Mouse (Mus musculus) ES-Bruce4 (cell line): ENCODE data around the gene Fpr-rs7. TPM values are rescaled to one million over a fixed set of nuclear protein-coding genes. Genes with fewer than 3 reads are reported as not detected.

Experiments used
- H3K27ac ChIP-seq: 2 replicates; pipeline ENCODE4 v1.5.1; 2012; ENCODE audit warnings: low read length, inconsistent platforms; ENCODE audit not compliant: insufficient read depth
- H3K27me3 ChIP-seq: 2 replicates; pipeline ENCODE4 v1.6.1; 2012; ENCODE audit warnings: mild to moderate bottlenecking, low read length, inconsistent platforms; ENCODE audit not compliant: control insufficient read depth, poor library complexity, insufficient read depth, severe bottlenecking
- H3K36me3 ChIP-seq: 2 replicates; pipeline ENCODE4 v1.6.1; 2012; ENCODE audit warnings: inconsistent platforms, mild to moderate bottlenecking, low read length, moderate library complexity; ENCODE audit not compliant: control insufficient read depth, poor library complexity, insufficient read depth, severe bottlenecking
- H3K4me1 ChIP-seq: one replicate; pipeline ENCODE4 v1.8.1; 2011; ENCODE audit warnings: low read length; ENCODE audit not compliant: control insufficient read depth, insufficient read depth
- H3K4me3 ChIP-seq: 2 replicates; pipeline ENCODE4 v1.5.1; 2011; ENCODE audit warnings: low read depth, mild to moderate bottlenecking, low read length
- H3K9ac ChIP-seq: 2 replicates; pipeline ENCODE4 v1.6.1; 2012; ENCODE audit warnings: low read depth, mild to moderate bottlenecking, inconsistent platforms; ENCODE audit not compliant: poor library complexity, severe bottlenecking
- H3K9me3 ChIP-seq: replicated peaks from 2 replicates; pipeline ENCODE4 v1.6.1; 2012; ENCODE audit warnings: mild to moderate bottlenecking, low read length, inconsistent platforms; ENCODE audit not compliant: control insufficient read depth, poor library complexity, insufficient read depth, severe bottlenecking
- CTCF ChIP-seq: IDR thresholded peaks from one replicate; pipeline ENCODE4 v1.8.1; 2011; ENCODE audit warnings: low read depth, low read length
- EP300 ChIP-seq: IDR thresholded peaks from 2 replicates; pipeline ENCODE4 v1.6.1; 2011; ENCODE audit warnings: low read depth, low read length; ENCODE audit not compliant: insufficient read depth
- POLR2A ChIP-seq: IDR thresholded peaks from one replicate; pipeline ENCODE4 v1.8.1; 2011; ENCODE audit warnings: low read length; ENCODE audit not compliant: insufficient read depth
- polyA plus RNA-seq: library from polyadenylated mRNA; stranded (reverse); fragments of >200 nt; gene quantifications from 2 replicates; pipeline ENCODE4 v1.2.4, GENCODE M21; 2011; ENCODE audit warnings: low read depth; ENCODE audit not compliant: missing spikeins, insufficient read depth, insufficient read length

Gene Fpr-rs7
- not detected in 2 replicates for polyA plus RNA-seq

GRCm38 (mm10) chr17:20114126-20114525 is at the start of gene Fpr-rs7:
Gene Fpr-rs7 (minus strand): TSS chr17:20114226.
- H3K36me3 ChIP-seq = no peaks in the 10 kb centered on the region
- H3K9me3 ChIP-seq = no peaks in the 10 kb centered on the region
- no peak within 1 kb of the TSS for H3K27ac ChIP-seq
- TF ChIP-seq POLR2A (no peak), EP300 (no peak), CTCF (no peak)
- no peak within 1 kb of the TSS for H3K4me3 ChIP-seq
- no peaks in the 10 kb centered on the region for H3K4me1 ChIP-seq
- H3K9ac ChIP-seq = no peak within 1 kb of the TSS
- no peaks in the 10 kb centered on the region for H3K27me3 ChIP-seq

- no peaks in the 10 kb centered on the region for H3K4me1 ChIP-seq
- no peak overlapping the region for H3K27ac ChIP-seq
- no peak overlapping the region for H3K9ac ChIP-seq
- H3K27me3 ChIP-seq = no peaks in the 10 kb centered on the region
- no peak overlapping the region for H3K4me3 ChIP-seq
- no peaks in the 10 kb centered on the region for H3K9me3 ChIP-seq
- H3K36me3 ChIP-seq = no peaks in the 10 kb centered on the region
- TF ChIP-seq POLR2A = no peak
- TF ChIP-seq EP300 = no peak
- TF ChIP-seq CTCF = no peak
Measured at GRCm38 (mm10) chr17:20074090-20074489, 39.9 kb downstream of the Fpr-rs7 start.

DNA sequence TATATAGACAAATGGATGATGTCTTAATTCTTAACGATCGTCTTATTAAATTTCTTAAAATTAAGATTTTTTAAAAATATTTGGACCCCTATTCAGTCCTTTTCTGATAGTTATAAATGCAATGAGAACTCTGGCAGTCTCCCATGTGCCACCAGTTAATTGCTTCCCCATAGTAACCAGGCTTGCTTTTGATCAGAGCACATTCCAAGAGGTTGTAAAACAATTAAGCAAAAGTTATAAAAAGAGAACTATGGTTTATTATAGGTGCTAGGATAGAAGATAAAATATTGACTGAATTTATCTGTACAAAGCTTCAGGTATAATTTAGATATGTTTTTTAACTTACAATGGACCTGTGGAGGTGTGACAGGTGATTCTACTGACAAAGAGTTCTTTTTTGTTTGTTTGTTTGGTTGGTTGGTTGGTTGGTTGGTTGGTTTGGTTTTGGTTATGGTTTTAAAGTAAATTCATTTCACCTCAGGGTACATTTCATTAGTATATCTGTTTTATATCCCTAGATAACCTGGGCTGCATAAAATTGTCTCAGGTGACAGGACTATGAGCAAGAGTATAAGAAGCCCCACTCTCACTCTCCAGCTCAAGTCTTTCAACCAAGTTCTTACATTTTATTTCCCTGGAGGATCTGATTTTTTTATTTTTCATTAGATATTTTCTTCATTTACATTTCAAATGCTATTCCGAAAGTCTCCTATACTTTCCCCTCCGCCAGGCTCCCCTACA is 42.2 kb downstream of the Fpr-rs7 start:
- Histone ChIP-seq H3K9me3 (no peaks in the 10 kb centered on the region), H3K4me3 (no peak overlapping the region), H3K4me1 (no peaks in the 10 kb centered on the region), H3K36me3 (no peaks in the 10 kb centered on the region), H3K9ac (no peak overlapping the region), H3K27me3 (no peaks in the 10 kb centered on the region), H3K27ac (no peak overlapping the region)
- TF ChIP-seq EP300 (no peak), CTCF (no peak), POLR2A (no peak)

Other genes with a start within 250 kb of the Fpr-rs7 start
- not detected in 2 replicates for gene Vmn2r104, start 65.9 kb downstream of the Fpr-rs7 start, polyA plus RNA-seq
- gene Fpr-rs6, start 68.9 kb upstream of the Fpr-rs7 start, polyA plus RNA-seq = not detected in 2 replicates
- not detected in 2 replicates for gene Vmn2r105, start 120.8 kb upstream of the Fpr-rs7 start, polyA plus RNA-seq
- gene Vmn2r106, start 171.3 kb upstream of the Fpr-rs7 start, polyA plus RNA-seq = not detected in 2 replicates
- gene Vmn2r107, start 231.0 kb upstream of the Fpr-rs7 start, polyA plus RNA-seq = not detected in 2 replicates